Mouse (Mus musculus): Measurements from ENCODE around the gene Polr2m. TPM values are rescaled to one million over a fixed set of nuclear protein-coding genes. Genes with fewer than 3 reads are reported as not detected.

Gene Polr2m
- total RNA-seq (2018; cell fraction: chromatin; rRNA removed), result 10 to 100 TPM; 12.5 to 37.5 (median 19.2) TPM
- 100 to 1,000 TPM in 2 of 26 experiments, 10 to 100 TPM in 24; 61.3 to 137 (median 80.4) TPM for total RNA-seq (2018; cell fraction: cytosol; rRNA removed)
- total RNA-seq (2018; cell fraction: nucleus; rRNA removed), result 10 to 100 TPM; 24.8 to 54.1 (median 38.0) TPM
- polyA plus RNA-seq (2018), result 82.4 to 87.6 TPM (median 82.5 TPM) in 3 replicates

- peak within 1 kb of the TSS; percentile 55 for H3K27ac ChIP-seq
- H3K4me3 ChIP-seq (ENCODE audit: inconsistent target), result peak within 1 kb of the TSS; percentile 78
- WGBS (ENCODE audit: missing documents), result under 1% methylated on average over 70 of the region's 70 CpGs
- H3K79me2 ChIP-seq (ENCODE audit: inconsistent target), result peaks cover 42% of the 10 kb centered on the region
- H3K36me3 ChIP-seq (ENCODE audit: inconsistent target), result peaks cover 27% of the 10 kb centered on the region
These were observed at the start of gene Polr2m for GRCm38 (mm10) chr9:71485475-71486094. Gene Polr2m (minus strand): TSS chr9:71485935.

GRCm38 (mm10) chr9:71535036-71535435 is 49.3 kb upstream of the Polr2m start:
- Histone ChIP-seq H3K79me2 (ENCODE audit: inconsistent target) (no peaks in the 10 kb centered on the region), H3K4me3 (ENCODE audit: inconsistent target) (no peak overlapping the region), H3K27ac (no peak overlapping the region), H3K36me3 (ENCODE audit: inconsistent target) (no peaks in the 10 kb centered on the region)
- 94% methylated on average over 2 of the region's 2 CpGs for WGBS (ENCODE audit: missing documents)

- no peaks in the 10 kb centered on the region for H3K36me3 ChIP-seq (ENCODE audit: inconsistent target)
- no peak overlapping the region for H3K4me3 ChIP-seq (ENCODE audit: inconsistent target)
- no peak overlapping the region for H3K27ac ChIP-seq
- H3K79me2 ChIP-seq (ENCODE audit: inconsistent target), result no peaks in the 10 kb centered on the region
- WGBS (ENCODE audit: missing documents), result 90% methylated on average over 2 of the region's 2 CpGs
These were observed 44.2 kb upstream of the Polr2m start for GRCm38 (mm10) chr9:71529960-71530359.

- Histone ChIP-seq H3K79me2 (ENCODE audit: inconsistent target) (no peaks in the 10 kb centered on the region), H3K36me3 (ENCODE audit: inconsistent target) (no peaks in the 10 kb centered on the region), H3K4me3 (ENCODE audit: inconsistent target) (no peak overlapping the region), H3K27ac (no peak overlapping the region)
- 86% methylated on average over 9 of the region's 9 CpGs for WGBS (ENCODE audit: missing documents)
These were observed 41.7 kb upstream of the Polr2m start for GRCm38 (mm10) chr9:71527438-71527837.

GRCm38 (mm10) chr9:71523901-71524300 is 38.2 kb upstream of the Polr2m start:
- no peaks in the 10 kb centered on the region for H3K79me2 ChIP-seq (ENCODE audit: inconsistent target)
- no peaks in the 10 kb centered on the region for H3K36me3 ChIP-seq (ENCODE audit: inconsistent target)
- no peak overlapping the region for H3K4me3 ChIP-seq (ENCODE audit: inconsistent target)
- H3K27ac ChIP-seq, result no peak overlapping the region
- 87% methylated on average over 4 of the region's 4 CpGs for WGBS (ENCODE audit: missing documents)

GRCm38 (mm10) chr9:71519836-71520235 is 34.1 kb upstream of the Polr2m start:
- 63% methylated on average over 3 of the region's 3 CpGs for WGBS (ENCODE audit: missing documents)
- H3K79me2 ChIP-seq (ENCODE audit: inconsistent target), result no peaks in the 10 kb centered on the region
- H3K36me3 ChIP-seq (ENCODE audit: inconsistent target), result no peaks in the 10 kb centered on the region

GRCm38 (mm10) chr9:71517487-71517886 is 31.8 kb upstream of the Polr2m start:
- Histone ChIP-seq H3K27ac (no peak overlapping the region), H3K36me3 (ENCODE audit: inconsistent target) (no peaks in the 10 kb centered on the region), H3K4me3 (ENCODE audit: inconsistent target) (no peak overlapping the region), H3K79me2 (ENCODE audit: inconsistent target) (no peaks in the 10 kb centered on the region)
- 89% methylated on average over 4 of the region's 4 CpGs for WGBS (ENCODE audit: missing documents)

More at GRCm38 (mm10) chr9:71519836-71520235, 34.1 kb upstream of the Polr2m start:
- H3K4me3 ChIP-seq (ENCODE audit: inconsistent target), result no peak overlapping the region
- no peak overlapping the region for H3K27ac ChIP-seq

GRCm38 (mm10) chr9:71515862-71516261 is 30.1 kb upstream of the Polr2m start:
- Histone ChIP-seq H3K79me2 (ENCODE audit: inconsistent target) (no peaks in the 10 kb centered on the region), H3K27ac (no peak overlapping the region), H3K4me3 (ENCODE audit: inconsistent target) (no peak overlapping the region), H3K36me3 (ENCODE audit: inconsistent target) (no peaks in the 10 kb centered on the region)
- WGBS (ENCODE audit: missing documents), result 94% methylated on average over 4 of the region's 4 CpGs

GRCm38 (mm10) chr9:71513566-71513965 is 27.8 kb upstream of the Polr2m start:
- H3K27ac ChIP-seq, result no peak overlapping the region
- no peaks in the 10 kb centered on the region for H3K36me3 ChIP-seq (ENCODE audit: inconsistent target)
- H3K4me3 ChIP-seq (ENCODE audit: inconsistent target), result no peak overlapping the region
- 92% methylated on average over 4 of the region's 4 CpGs for WGBS (ENCODE audit: missing documents)
- H3K79me2 ChIP-seq (ENCODE audit: inconsistent target), result no peaks in the 10 kb centered on the region

GRCm38 (mm10) chr9:71512899-71513298 is 27.2 kb upstream of the Polr2m start:
- no peak overlapping the region for H3K27ac ChIP-seq
- no peak overlapping the region for H3K4me3 ChIP-seq (ENCODE audit: inconsistent target)
- H3K79me2 ChIP-seq (ENCODE audit: inconsistent target), result no peaks in the 10 kb centered on the region
- WGBS (ENCODE audit: missing documents), result 17% methylated on average over 10 of the region's 10 CpGs
- no peaks in the 10 kb centered on the region for H3K36me3 ChIP-seq (ENCODE audit: inconsistent target)

- Histone ChIP-seq H3K4me3 (ENCODE audit: inconsistent target) (no peak overlapping the region), H3K36me3 (ENCODE audit: inconsistent target) (no peaks in the 10 kb centered on the region), H3K27ac (no peak overlapping the region), H3K79me2 (ENCODE audit: inconsistent target) (no peaks in the 10 kb centered on the region)
- 36% methylated on average over 10 of the region's 10 CpGs for WGBS (ENCODE audit: missing documents)
These were observed 12.9 kb upstream of the Polr2m start for GRCm38 (mm10) chr9:71498391-71499182.

- H3K79me2 ChIP-seq (ENCODE audit: inconsistent target), result no peaks in the 10 kb centered on the region
- no peak overlapping the region for H3K27ac ChIP-seq
- H3K36me3 ChIP-seq (ENCODE audit: inconsistent target), result no peaks in the 10 kb centered on the region
- 85% methylated on average over 2 of the region's 2 CpGs for WGBS (ENCODE audit: missing documents)
- no peak overlapping the region for H3K4me3 ChIP-seq (ENCODE audit: inconsistent target)
These were observed 10.9 kb upstream of the Polr2m start for GRCm38 (mm10) chr9:71496637-71497036.

GRCm38 (mm10) chr9:71493771-71494170 is 8.0 kb upstream of the Polr2m start:
- WGBS (ENCODE audit: missing documents), result 94% methylated on average over 5 of the region's 5 CpGs
- H3K79me2 ChIP-seq (ENCODE audit: inconsistent target), result no peaks in the 10 kb centered on the region
- H3K36me3 ChIP-seq (ENCODE audit: inconsistent target), result no peaks in the 10 kb centered on the region
- no peak overlapping the region for H3K4me3 ChIP-seq (ENCODE audit: inconsistent target)
- H3K27ac ChIP-seq, result no peak overlapping the region

GRCm38 (mm10) chr9:71492296-71493025 is 6.7 kb upstream of the Polr2m start:
- H3K4me3 ChIP-seq (ENCODE audit: inconsistent target), result no peak overlapping the region
- WGBS (ENCODE audit: missing documents), result 93% methylated on average over 15 of the region's 15 CpGs
- H3K79me2 ChIP-seq (ENCODE audit: inconsistent target), result no peaks in the 10 kb centered on the region
- no peak overlapping the region for H3K27ac ChIP-seq
- no peaks in the 10 kb centered on the region for H3K36me3 ChIP-seq (ENCODE audit: inconsistent target)

All from macrophage (primary cell).